Mouse (Mus musculus) limb, embryonic 14.5 days (tissue): ENCODE results near the gene Gm20388. TPM values are rescaled to one million over a fixed set of nuclear protein-coding genes. Genes with fewer than 3 reads are reported as not detected.

Source experiments
- ATAC-seq: fragments of 200-750 bp; cut with Nextera tagmentation; 2 replicates; pipeline ENCODE4 v1.8.0; 2017; ENCODE audit warnings: low read depth, moderate number of reproducible peaks, moderate TSS enrichment; ENCODE audit not compliant: low FRiP score
- DNase-seq: peaks from one replicate; pipeline ENCODE4 v3.0.0-alpha.2; 2015; ENCODE audit warnings: low spot score
- H3K27ac ChIP-seq: fragments of 300-500 bp; sonication (generic); replicated peaks from 2 replicates; pipeline ENCODE4 v1.5.1; 2014; ENCODE audit warnings: low read depth, mild to moderate bottlenecking, low read length, moderate library complexity, mixed read lengths
- H3K27me3 ChIP-seq: fragments of 300-500 bp; sonication (generic); 2 replicates; pipeline ENCODE4 v1.6.1; 2014; ENCODE audit warnings: low read length, mixed read lengths; ENCODE audit not compliant: control insufficient read depth, insufficient read depth
- H3K36me3 ChIP-seq: fragments of 300-500 bp; sonication (generic); 2 replicates; pipeline ENCODE4 v1.6.1; 2014; ENCODE audit warnings: mild to moderate bottlenecking, low read length, moderate library complexity, mixed read lengths; ENCODE audit not compliant: control insufficient read depth, insufficient read depth
- H3K4me1 ChIP-seq: fragments of 300-500 bp; sonication (generic); 2 replicates; pipeline ENCODE4 v1.6.1; 2014; ENCODE audit warnings: antibody characterized with exemption, low read length, mixed read lengths; ENCODE audit not compliant: control insufficient read depth, insufficient read depth
- H3K4me2 ChIP-seq: fragments of 300-500 bp; sonication (generic); replicated peaks from 2 replicates; pipeline ENCODE4 v1.6.1; 2014; ENCODE audit warnings: low read depth, mild to moderate bottlenecking, low read length, moderate library complexity; ENCODE audit not compliant: severe bottlenecking
- H3K4me3 ChIP-seq: fragments of 300-500 bp; sonication (generic); replicated peaks from 2 replicates; pipeline ENCODE4 v1.5.1; 2014; ENCODE audit warnings: low read length
- H3K9ac ChIP-seq: fragments of 300-500 bp; sonication (generic); 2 replicates; pipeline ENCODE4 v1.6.1; 2014; ENCODE audit warnings: mild to moderate bottlenecking, low read depth, low read length, moderate library complexity; ENCODE audit not compliant: severe bottlenecking
- H3K9me3 ChIP-seq: fragments of 300-500 bp; sonication (generic); 2 replicates; pipeline ENCODE4 v1.6.1; 2016; ENCODE audit warnings: low read length; ENCODE audit not compliant: control insufficient read depth
- POLR2A ChIP-seq: fragments of 200-500 bp; IDR thresholded peaks from 2 replicates; pipeline ENCODE4 v1.8.0; 2012; ENCODE audit warnings: inconsistent platforms, mild to moderate bottlenecking, moderate library complexity, borderline replicate concordance; ENCODE audit not compliant: insufficient read depth, insufficient read length; ENCODE audit errors: extremely low read depth
- WGBS: fragments of 180-500 bp; shearing (Covaris S2); extraction: QIAGEN DNeasy Blood & Tissue Kit; methylation state at CpG from one replicate; pipeline ENCODE4 v1.1.7; 2014; 5-methylcytosine and 5-hydroxymethylcytosine counted together
- polyA plus RNA-seq, 2 experiments: library from polyadenylated mRNA; depleted of rRNA in 1 of 2; stranded (reverse) in 1 of 2; unstranded in 1 of 2; fragments of >200 nt; fragmentation: Nextera tagmentation in 1 of 2; extraction: Ambion mirVana in 1 of 2; gene quantifications; 2 replicates each; pipeline versions ENCODE4 v1.2.1 to v1.2.3; 2012 to 2014

Gene Gm20388
- polyA plus RNA-seq, 2 experiments, result 1.9 to 49.9 TPM

GRCm38 (mm10) chr8:122976046-122976445 lies 3065.4 kb downstream of the Gm20388 start:
- Histone ChIP-seq H3K9me3 (no peaks in the 10 kb centered on the region), H3K4me3 (no peak overlapping the region), H3K4me2 (no peak overlapping the region), H3K4me1 (peaks cover 14% of the 10 kb centered on the region), H3K27me3 (no peaks in the 10 kb centered on the region), H3K36me3 (peaks cover 18% of the 10 kb centered on the region; the same call in 1 of the 2 replicates), H3K27ac (no peak overlapping the region), H3K9ac (no peak overlapping the region)
- ATAC-seq (no peak), DNase-seq (no peak)
- TF ChIP-seq POLR2A, result no peak
- 98% methylated on average over 4 of the region's 4 CpGs for WGBS

GRCm38 (mm10) chr8:122979424-122979823 lies 3068.8 kb downstream of the Gm20388 start:
- no peak overlapping the region for H3K27ac ChIP-seq

GRCm38 (mm10) chr8:122979865-122980509 lies 3069.3 kb downstream of the Gm20388 start:
- Histone ChIP-seq H3K27me3 (no peaks in the 10 kb centered on the region), H3K27ac (no peak overlapping the region), H3K4me1 (peaks cover 25% of the 10 kb centered on the region), H3K4me2 (no peak overlapping the region), H3K9ac (no peak overlapping the region), H3K9me3 (no peaks in the 10 kb centered on the region), H3K4me3 (no peak overlapping the region), H3K36me3 (no peaks in the 10 kb centered on the region)
- WGBS, result 61% methylated on average over 10 of the region's 10 CpGs
- TF ChIP-seq POLR2A, result no peak
- ATAC-seq (no peak), DNase-seq (no peak)

More at GRCm38 (mm10) chr8:122979424-122979823, 3068.8 kb downstream of the Gm20388 start:
- peaks cover 25% of the 10 kb centered on the region for H3K4me1 ChIP-seq
- H3K9ac ChIP-seq, result no peak overlapping the region
- H3K4me2 ChIP-seq, result no peak overlapping the region
- DNase-seq, result no peak
- no peak for ATAC-seq
- no peaks in the 10 kb centered on the region for H3K27me3 ChIP-seq
- H3K9me3 ChIP-seq, result no peaks in the 10 kb centered on the region
- 86% methylated on average over 3 of the region's 3 CpGs for WGBS
- no peak for TF ChIP-seq POLR2A
- peaks cover 3% of the 10 kb centered on the region; the same call in 1 of the 2 replicates for H3K36me3 ChIP-seq
- H3K4me3 ChIP-seq, result no peak overlapping the region

GRCm38 (mm10) chr8:122981646-122982045 lies 3071.0 kb downstream of the Gm20388 start:
- Histone ChIP-seq H3K4me3 (no peak overlapping the region), H3K4me2 (no peak overlapping the region), H3K4me1 (peaks cover 25% of the 10 kb centered on the region), H3K36me3 (no peaks in the 10 kb centered on the region), H3K9ac (no peak overlapping the region), H3K9me3 (no peaks in the 10 kb centered on the region), H3K27ac (no peak overlapping the region), H3K27me3 (no peaks in the 10 kb centered on the region)
- WGBS, result 78% methylated on average over 5 of the region's 5 CpGs
- TF ChIP-seq POLR2A, result no peak
- ATAC-seq (no peak), DNase-seq (no peak)

- H3K9ac ChIP-seq, result no peak overlapping the region
- no peaks in the 10 kb centered on the region for H3K36me3 ChIP-seq
- H3K4me3 ChIP-seq, result no peak overlapping the region
- DNase-seq, result no peak
- TF ChIP-seq POLR2A, result no peak
- H3K4me1 ChIP-seq, result peaks cover 29% of the 10 kb centered on the region
- ATAC-seq, result no peak
- H3K9me3 ChIP-seq, result no peaks in the 10 kb centered on the region
- WGBS, result 89% methylated on average over 19 of the region's 19 CpGs
- no peaks in the 10 kb centered on the region for H3K27me3 ChIP-seq
- no peak overlapping the region for H3K27ac ChIP-seq
- H3K4me2 ChIP-seq, result no peak overlapping the region
Observed at GRCm38 (mm10) chr8:122983178-122983942, 3072.7 kb downstream of the Gm20388 start.
